Mouse (Mus musculus) adrenal gland, adult 2 months (tissue): ENCODE data around the gene Herc1. TPM values are rescaled to one million over a fixed set of nuclear protein-coding genes. Genes with fewer than 3 reads are reported as not detected.

Source experiments
- DNase-seq: peaks from one replicate; pipeline ENCODE4 v3.0.0; 2021
- long read RNA-seq: library from polyadenylated mRNA; stranded (forward); transcript quantifications from one replicate; pipeline ENCODE4 v2.0.0, GENCODE M21; 2021
- polyA plus RNA-seq: library from polyadenylated mRNA; depleted of rRNA; stranded (reverse); fragments of >200 nt; gene quantifications from 2 replicates; pipeline ENCODE4 v1.2.3, GENCODE M21; 2012; rRNA removed
- total RNA-seq, 2 experiments: library from RNA; stranded (reverse); gene quantifications; 2 replicates each; pipeline ENCODE4 v1.2.3; 2021

Herc1 gene
- total RNA-seq (10 to 100 TPM; 34.5 to 40.6 TPM), polyA plus RNA-seq (6.0 and 7.9 TPM in 2 replicates)
- long read RNA-seq, partial matches to known transcripts, result 2 of 3 reads
- long read RNA-seq, other reads (novel, unspliced or antisense), result 1 of 3 reads

- peak; percentile 97 for DNase-seq
These were observed at the start of gene Herc1 for GRCm38 (mm10) chr9:66349860-66350787. Herc1 (plus strand) TSS chr9:66350450.

DNA sequence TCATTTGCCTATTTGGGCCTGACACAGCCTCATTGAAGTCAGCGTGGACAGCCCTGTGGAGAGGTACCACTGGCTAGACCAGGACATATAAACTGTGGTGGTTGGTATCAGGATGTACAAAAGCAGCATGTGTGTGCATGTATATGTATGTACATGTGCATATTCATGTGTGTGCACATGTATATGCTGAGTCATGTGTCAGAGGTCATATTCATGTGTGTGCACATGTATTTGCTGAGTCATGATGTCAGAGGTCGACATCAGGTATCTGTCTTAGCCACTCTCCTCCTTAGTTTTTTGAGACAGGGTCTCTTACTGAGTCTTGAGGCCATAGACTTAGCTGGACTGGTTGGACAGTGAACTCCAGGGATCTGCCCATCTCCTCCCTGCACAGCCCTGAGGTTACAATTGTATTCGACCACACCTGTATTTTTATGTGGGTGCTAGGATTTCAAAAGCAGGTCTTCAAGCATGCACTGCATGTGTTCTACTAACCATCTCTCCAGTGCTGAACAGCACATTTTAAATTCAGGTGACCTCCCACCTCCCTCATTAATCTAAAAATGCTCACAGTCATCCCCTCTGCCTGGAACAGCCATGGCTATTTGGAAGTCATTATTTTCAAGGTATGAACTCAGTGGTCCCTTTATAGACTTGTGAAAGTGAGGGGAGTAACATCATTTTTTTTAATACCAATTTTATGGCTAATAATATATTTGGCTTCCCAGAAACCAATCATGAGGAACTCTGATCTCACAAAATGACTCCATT is 45.7 kb upstream of the Herc1 start:
- no peak for DNase-seq

- peak; percentile 51 for DNase-seq
These were observed 44.8 kb upstream of the Herc1 start for GRCm38 (mm10) chr9:66305121-66306112.

DNA sequence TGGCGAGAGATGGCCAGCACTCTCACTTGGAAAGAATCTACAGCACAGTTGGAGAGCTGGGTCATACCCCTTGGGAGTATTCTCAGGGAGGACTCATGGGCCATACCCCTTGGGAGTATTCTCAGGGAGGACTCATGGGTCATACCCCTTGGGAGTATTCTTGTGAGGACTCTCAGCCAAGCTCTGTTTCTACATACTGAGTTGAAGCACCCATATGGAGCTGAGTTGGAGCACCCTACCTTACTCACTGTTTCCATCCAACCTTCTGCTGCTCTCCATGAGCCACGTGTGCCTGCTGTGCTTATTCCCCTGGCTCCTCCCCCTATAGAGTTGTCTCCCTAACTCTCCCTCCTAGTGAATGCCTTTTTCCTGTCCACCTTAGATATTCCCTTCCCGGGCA is 43.8 kb upstream of the Herc1 start:
- no peak for DNase-seq

DNA sequence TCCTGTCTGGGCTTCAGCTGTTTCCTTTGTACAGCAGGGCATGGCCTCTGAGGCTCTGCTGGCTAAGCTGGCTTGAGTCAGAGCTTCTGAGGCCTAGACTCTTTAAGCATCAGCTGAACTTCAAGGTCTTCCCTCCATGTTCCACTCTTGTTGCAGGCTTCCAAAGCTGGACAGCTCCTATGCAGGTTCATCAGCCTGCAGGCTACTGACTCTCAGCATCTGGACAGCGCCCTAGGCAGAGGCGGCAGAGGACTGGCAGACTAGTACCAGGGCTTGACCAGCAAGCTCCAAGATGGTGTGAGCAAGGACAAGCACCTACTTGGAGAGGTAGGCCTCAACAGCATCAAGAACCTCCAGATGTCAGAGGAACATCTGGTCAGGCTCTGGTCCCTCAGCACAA is 42.9 kb upstream of the Herc1 start:
- DNase-seq, result peak; percentile 30

DNA sequence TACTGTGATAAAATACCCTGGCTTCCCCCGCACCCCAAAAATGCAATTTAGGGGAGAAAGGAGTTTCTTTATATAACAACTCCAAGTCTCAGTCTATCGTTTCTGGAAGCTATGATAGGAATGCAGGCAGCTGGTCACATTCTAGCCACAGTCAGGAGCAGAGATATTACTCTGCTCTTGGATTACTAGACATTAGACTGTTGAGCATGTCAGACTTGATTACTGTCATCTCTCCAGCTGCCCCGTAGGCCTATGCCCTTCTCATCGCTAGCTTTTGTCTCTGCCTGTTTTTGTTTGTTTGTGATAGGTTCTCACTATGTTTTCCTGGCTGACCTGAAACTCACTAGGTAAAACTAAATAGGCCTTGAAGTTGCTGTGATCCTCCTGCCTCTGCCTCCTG is 41.5 kb upstream of the Herc1 start:
- no peak for DNase-seq

GRCm38 (mm10) chr9:66311458-66311857 is 38.8 kb upstream of the Herc1 start:
- no peak for DNase-seq

- no peak for DNase-seq
These were observed 33.6 kb upstream of the Herc1 start for GRCm38 (mm10) chr9:66316603-66317002.

GRCm38 (mm10) chr9:66322010-66322931 is 28.0 kb upstream of the Herc1 start:
- peak; percentile 17 for DNase-seq

- no peak for DNase-seq
These were observed 23.4 kb upstream of the Herc1 start for GRCm38 (mm10) chr9:66326879-66327278.

DNA sequence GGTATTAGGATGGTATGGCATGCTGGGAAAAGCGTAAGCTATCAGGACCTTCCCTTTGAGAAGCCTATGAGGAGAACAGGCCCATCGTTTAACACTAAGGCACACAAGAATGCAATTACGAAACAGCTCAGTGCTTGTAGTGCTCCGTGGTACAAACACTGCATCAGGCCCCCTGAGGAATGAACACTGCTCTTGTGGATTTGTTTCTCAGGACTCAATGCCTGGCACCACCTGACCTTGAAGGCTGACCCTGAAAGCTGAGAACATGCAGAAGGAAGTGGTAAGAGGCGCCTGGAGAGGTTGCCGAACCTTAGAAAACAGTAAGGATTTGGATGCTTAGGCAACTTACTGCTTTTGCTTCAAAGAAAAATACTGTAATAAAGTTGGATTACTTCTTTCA is 20.8 kb upstream of the Herc1 start:
- no peak for DNase-seq

DNA sequence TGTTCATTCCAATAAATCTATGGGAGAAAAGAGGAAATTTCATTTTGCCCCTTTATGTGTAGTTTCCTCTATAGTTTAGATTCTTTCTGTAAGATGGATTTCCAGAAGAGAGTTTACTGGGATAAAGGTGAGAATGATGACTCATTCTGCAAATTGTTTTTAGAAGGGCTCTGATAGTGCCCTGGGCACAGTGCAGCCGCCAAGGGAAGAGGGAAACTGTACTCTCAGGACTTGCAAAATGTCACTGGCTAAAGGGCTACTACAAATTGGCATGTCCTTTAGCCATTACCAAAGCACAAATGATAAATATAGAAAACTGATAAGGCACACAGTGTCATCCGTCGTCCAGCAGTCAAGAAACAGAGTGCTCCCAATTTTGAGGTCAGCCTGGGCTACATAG is 19.8 kb upstream of the Herc1 start:
- peak; percentile 25 for DNase-seq

GRCm38 (mm10) chr9:66331548-66331947 is 18.7 kb upstream of the Herc1 start:
- DNase-seq, result no peak

- DNase-seq, result no peak
These were observed 17.9 kb upstream of the Herc1 start for GRCm38 (mm10) chr9:66332393-66332792.

GRCm38 (mm10) chr9:66337280-66337679 is 13.0 kb upstream of the Herc1 start:
- no peak for DNase-seq

DNA sequence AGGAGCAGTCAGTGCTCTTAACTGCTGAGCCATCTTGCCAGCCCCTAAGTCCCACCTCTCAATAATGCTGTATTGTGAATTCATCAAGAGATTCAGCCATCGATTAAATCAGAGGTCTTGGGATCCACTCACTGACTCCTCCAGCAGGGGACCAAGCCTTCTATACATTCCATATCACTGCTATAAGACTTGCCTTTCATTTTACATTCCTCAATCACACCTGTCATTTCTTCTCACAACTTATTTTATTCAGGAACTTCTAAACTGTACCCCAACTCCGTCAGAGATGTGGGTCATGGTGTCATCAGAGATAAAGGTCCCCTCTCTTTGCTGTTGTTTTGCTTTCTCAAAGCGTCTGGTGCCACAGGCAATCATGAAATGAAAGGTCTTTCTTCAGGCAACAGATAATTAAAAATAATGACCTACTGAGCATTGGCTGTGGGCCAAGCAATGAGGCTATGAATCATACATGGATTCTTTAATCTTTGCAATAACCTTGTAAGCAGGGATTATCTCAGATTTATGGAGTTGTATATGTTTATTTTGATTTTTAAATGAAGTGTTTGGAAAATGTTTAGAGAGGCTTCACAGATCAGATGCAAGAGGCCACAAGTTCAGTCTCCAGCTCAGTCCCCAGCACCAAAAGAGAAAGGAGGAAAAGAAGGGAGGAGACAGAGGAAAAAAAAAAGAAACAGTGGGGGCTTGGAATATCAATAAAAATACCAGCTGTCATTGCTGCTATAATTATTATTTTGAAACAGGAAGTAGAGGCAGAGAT is 12.1 kb upstream of the Herc1 start:
- peak; percentile 61 for DNase-seq

- DNase-seq, result no peak
These were observed 10.5 kb upstream of the Herc1 start for GRCm38 (mm10) chr9:66339714-66340113.

DNA sequence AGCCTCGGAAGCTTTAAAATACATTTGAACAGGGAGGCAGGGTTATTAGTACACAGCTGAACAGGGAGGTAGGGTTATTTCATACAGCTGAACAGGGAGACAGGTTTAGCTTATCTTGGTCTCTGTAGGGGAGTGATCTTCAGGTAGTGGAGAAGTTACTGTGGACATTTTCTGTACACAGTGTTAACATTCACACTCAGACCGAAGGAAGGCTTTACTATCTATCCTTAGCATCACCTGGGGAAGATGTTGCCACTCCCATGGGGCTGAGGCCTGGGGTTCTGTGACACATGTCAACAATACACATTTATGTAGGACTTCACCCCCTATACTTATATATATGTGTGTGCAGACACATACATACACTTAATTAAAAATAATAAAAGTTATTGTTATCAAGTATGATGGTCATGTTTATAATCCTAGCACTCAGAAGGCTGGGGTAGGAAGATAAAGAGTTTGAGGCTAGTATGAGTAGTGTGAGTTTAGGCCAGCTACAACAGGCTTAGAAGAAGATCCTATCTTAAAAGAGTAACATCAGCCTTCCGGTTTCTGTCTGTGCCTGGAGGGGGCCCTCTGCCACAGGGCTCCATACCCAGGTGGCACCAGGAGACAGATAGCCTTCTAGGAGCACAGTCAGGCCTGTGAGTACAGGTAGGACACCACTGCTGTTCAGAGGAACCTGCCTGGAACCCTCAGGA is 9.7 kb upstream of the Herc1 start:
- no peak for DNase-seq
